Mouse (Mus musculus) lung, embryonic 16.5 days (tissue): ENCODE data around the gene Ptprt. TPM values are rescaled to one million over a fixed set of nuclear protein-coding genes. Genes with fewer than 3 reads are reported as not detected.

Experiments
- ATAC-seq: fragments of 200-750 bp; cut with Nextera tagmentation; 2 replicates; pipeline ENCODE4 v1.8.0; 2017; ENCODE audit warnings: low read depth, mild to moderate bottlenecking, moderate library complexity
- H3K27ac ChIP-seq: fragments of 300-500 bp; sonication (generic); 2 replicates; pipeline ENCODE4 v1.5.1; 2014; ENCODE audit warnings: mild to moderate bottlenecking, control low read depth, low read length
- H3K27me3 ChIP-seq: fragments of 300-500 bp; sonication (generic); 2 replicates; pipeline ENCODE4 v1.6.1; 2014; ENCODE audit warnings: low read depth, low read length, mixed read lengths; ENCODE audit not compliant: control insufficient read depth, insufficient read depth
- H3K36me3 ChIP-seq: fragments of 300-500 bp; sonication (generic); 2 replicates; pipeline ENCODE4 v1.6.1; 2014; ENCODE audit warnings: low read length; ENCODE audit not compliant: control insufficient read depth, insufficient read depth
- H3K4me1 ChIP-seq: fragments of 300-500 bp; sonication (generic); replicated peaks from 2 replicates; pipeline ENCODE4 v1.6.1; 2014; ENCODE audit warnings: low read length, mixed read lengths; ENCODE audit not compliant: control insufficient read depth, insufficient read depth
- H3K4me2 ChIP-seq: fragments of 300-500 bp; sonication (generic); 2 replicates; pipeline ENCODE4 v1.6.1; 2014; ENCODE audit warnings: low read depth, low read length, control low read depth
- H3K4me3 ChIP-seq: fragments of 300-500 bp; sonication (generic); 2 replicates; pipeline ENCODE4 v1.5.1; 2014; ENCODE audit warnings: mild to moderate bottlenecking, low read length, control low read depth
- H3K9ac ChIP-seq: fragments of 300-500 bp; sonication (generic); 2 replicates; pipeline ENCODE4 v1.6.1; 2014; ENCODE audit warnings: low read length, control low read depth
- H3K9me3 ChIP-seq: fragments of 300-500 bp; sonication (generic); 2 replicates; pipeline ENCODE4 v1.6.1; 2016; ENCODE audit warnings: low read length; ENCODE audit not compliant: control insufficient read depth
- whole genome bisulfite sequencing: fragments of 180-500 bp; shearing (Covaris S2); extraction: QIAGEN DNeasy Blood & Tissue Kit; methylation state at CpG from one replicate; pipeline ENCODE4 v1.1.7; 2014; 5-methylcytosine and 5-hydroxymethylcytosine counted together
- polyA plus RNA-seq: library from polyadenylated mRNA; unstranded; fragments of >200 nt; fragmentation: Nextera tagmentation; extraction: Ambion mirVana; gene quantifications from 2 replicates; pipeline ENCODE4 v1.2.1, GENCODE M21; 2015

Ptprt gene
- polyA plus RNA-seq, 1 experiment from 2014 or later, result 0.62 TPM

- H3K27me3 ChIP-seq, result no peaks in the 10 kb centered on the region
- 86% methylated on average over 3 of the region's 3 CpGs for WGBS
- no peak overlapping the region for H3K27ac ChIP-seq
- ATAC-seq, result no peak
- no peak overlapping the region for H3K4me2 ChIP-seq
- H3K4me3 ChIP-seq, result no peak overlapping the region
- H3K9me3 ChIP-seq, result no peaks in the 10 kb centered on the region; the same call in 1 of the 2 replicates
- H3K36me3 ChIP-seq, result no peaks in the 10 kb centered on the region
- no peak overlapping the region for H3K9ac ChIP-seq
- H3K4me1 ChIP-seq, result no peaks in the 10 kb centered on the region
These were observed 34.9 kb downstream of the Ptprt start for GRCm38 (mm10) chr2:162626076-162626475.

GRCm38 (mm10) chr2:162624707-162625106 lies 36.2 kb downstream of the Ptprt start:
- no peak for ATAC-seq
- Histone ChIP-seq H3K4me3 (no peak overlapping the region), H3K4me1 (no peaks in the 10 kb centered on the region), H3K27ac (no peak overlapping the region), H3K36me3 (no peaks in the 10 kb centered on the region), H3K27me3 (no peaks in the 10 kb centered on the region), H3K9ac (no peak overlapping the region), H3K9me3 (no peaks in the 10 kb centered on the region; the same call in 1 of the 2 replicates), H3K4me2 (no peak overlapping the region)
- 84% methylated on average over 3 of the region's 3 CpGs for WGBS

GRCm38 (mm10) chr2:162614256-162614655 lies 46.7 kb downstream of the Ptprt start:
- ATAC-seq, result no peak
- Histone ChIP-seq H3K4me3 (no peak overlapping the region), H3K4me1 (no peaks in the 10 kb centered on the region), H3K27me3 (no peaks in the 10 kb centered on the region), H3K27ac (no peak overlapping the region), H3K4me2 (no peak overlapping the region), H3K9me3 (no peaks in the 10 kb centered on the region), H3K9ac (no peak overlapping the region), H3K36me3 (no peaks in the 10 kb centered on the region)
- WGBS, result 72% methylated on average over 2 of the region's 2 CpGs

- H3K27ac ChIP-seq, result no peak overlapping the region
- ATAC-seq, result no peak
- WGBS, result 61% methylated on average over 4 of the region's 4 CpGs
- no peak overlapping the region for H3K4me2 ChIP-seq
- no peaks in the 10 kb centered on the region for H3K36me3 ChIP-seq
- H3K27me3 ChIP-seq, result no peaks in the 10 kb centered on the region
- no peak overlapping the region for H3K4me3 ChIP-seq
- no peaks in the 10 kb centered on the region for H3K9me3 ChIP-seq
- no peaks in the 10 kb centered on the region for H3K4me1 ChIP-seq
- H3K9ac ChIP-seq, result no peak overlapping the region
These were observed 47.5 kb downstream of the Ptprt start for GRCm38 (mm10) chr2:162613480-162613879.

GRCm38 (mm10) chr2:162602721-162603120 lies 58.2 kb downstream of the Ptprt start:
- no peak for ATAC-seq
- Histone ChIP-seq H3K36me3 (no peaks in the 10 kb centered on the region), H3K4me2 (no peak overlapping the region), H3K9ac (no peak overlapping the region), H3K4me1 (no peaks in the 10 kb centered on the region), H3K27ac (no peak overlapping the region), H3K4me3 (no peak overlapping the region), H3K27me3 (no peaks in the 10 kb centered on the region), H3K9me3 (no peaks in the 10 kb centered on the region)
- 90% methylated on average over 5 of the region's 5 CpGs for whole genome bisulfite sequencing

- no peaks in the 10 kb centered on the region for H3K27me3 ChIP-seq
- 81% methylated on average over 3 of the region's 3 CpGs for WGBS
- H3K4me1 ChIP-seq, result no peaks in the 10 kb centered on the region
- no peaks in the 10 kb centered on the region for H3K36me3 ChIP-seq
- H3K9me3 ChIP-seq, result no peaks in the 10 kb centered on the region
- H3K4me3 ChIP-seq, result no peak overlapping the region
- H3K27ac ChIP-seq, result no peak overlapping the region
- ATAC-seq, result no peak
- no peak overlapping the region for H3K9ac ChIP-seq
- no peak overlapping the region for H3K4me2 ChIP-seq
These were observed 69.6 kb downstream of the Ptprt start for GRCm38 (mm10) chr2:162591388-162591787.

- WGBS, result 63% methylated on average over 4 of the region's 4 CpGs
- Histone ChIP-seq H3K9me3 (no peaks in the 10 kb centered on the region), H3K36me3 (no peaks in the 10 kb centered on the region), H3K4me2 (no peak overlapping the region), H3K27ac (no peak overlapping the region), H3K4me3 (no peak overlapping the region), H3K9ac (no peak overlapping the region), H3K27me3 (no peaks in the 10 kb centered on the region), H3K4me1 (no peaks in the 10 kb centered on the region)
- ATAC-seq, result no peak
These were observed 79.3 kb downstream of the Ptprt start for GRCm38 (mm10) chr2:162581651-162582050.

GRCm38 (mm10) chr2:162577819-162578218 lies 83.1 kb downstream of the Ptprt start:
- H3K9me3 ChIP-seq, result no peaks in the 10 kb centered on the region
- H3K27me3 ChIP-seq, result no peaks in the 10 kb centered on the region
- H3K27ac ChIP-seq, result no peak overlapping the region
- ATAC-seq, result no peak
- H3K4me1 ChIP-seq, result no peaks in the 10 kb centered on the region
- no peaks in the 10 kb centered on the region for H3K36me3 ChIP-seq
- 88% methylated on average over 7 of the region's 7 CpGs for WGBS
- no peak overlapping the region for H3K4me2 ChIP-seq
- H3K4me3 ChIP-seq, result no peak overlapping the region
- no peak overlapping the region for H3K9ac ChIP-seq

- Histone ChIP-seq H3K36me3 (no peaks in the 10 kb centered on the region), H3K27me3 (no peaks in the 10 kb centered on the region), H3K4me1 (no peaks in the 10 kb centered on the region), H3K4me2 (no peak overlapping the region), H3K9me3 (no peaks in the 10 kb centered on the region), H3K4me3 (no peak overlapping the region), H3K9ac (no peak overlapping the region), H3K27ac (no peak overlapping the region)
- ATAC-seq, result no peak
- WGBS, result 58% methylated on average over 2 of the region's 2 CpGs
These were observed 88.1 kb downstream of the Ptprt start for GRCm38 (mm10) chr2:162572851-162573250.

- Histone ChIP-seq H3K9ac (no peak overlapping the region), H3K4me1 (no peaks in the 10 kb centered on the region), H3K27ac (no peak overlapping the region), H3K27me3 (no peaks in the 10 kb centered on the region), H3K4me3 (no peak overlapping the region), H3K36me3 (no peaks in the 10 kb centered on the region), H3K9me3 (no peaks in the 10 kb centered on the region), H3K4me2 (no peak overlapping the region)
- ATAC-seq, result no peak
- WGBS, result 88% methylated on average over 12 of the region's 12 CpGs
These were observed 89.9 kb downstream of the Ptprt start for GRCm38 (mm10) chr2:162571037-162571436.
